Mouse (Mus musculus) embryo, embryonic 11 days (tissue): ENCODE measurements at regions not wholly inside any gene's neighbourhood (a gene's known extent, or its start where the extent isn't known, plus 50 kb on each side); places are given as distances from the start of the nearest gene placed in this dataset.
"Not testable (repeated sequence)": the region's sequence is repeated elsewhere in the genome, so short reads cannot be mapped to it uniquely, and the experiment has no call there.

Experiments
- DNase-seq: peaks from one replicate; pipeline ENCODE4 v3.0.0-alpha.2; 2015

GRCm38 (mm10) chrX:70606349-70606748 lies 129.4 kb upstream of the Tmem185a start:
- no peak for DNase-seq

GRCm38 (mm10) chrX:70582344-70582743 lies 105.4 kb upstream of the Tmem185a start:
- peak; percentile 38 for DNase-seq

GRCm38 (mm10) chrX:70580171-70580570 lies 103.2 kb upstream of the Tmem185a start:
- no peak for DNase-seq

- not testable (repeated sequence) for DNase-seq
These were observed 97.3 kb upstream of the Tmem185a start for GRCm38 (mm10) chrX:70574243-70574642.

GRCm38 (mm10) chrX:70570586-70570985 lies 93.6 kb upstream of the Tmem185a start:
- DNase-seq = not testable (repeated sequence)

GRCm38 (mm10) chrX:70569339-70569979 lies 92.5 kb upstream of the Tmem185a start:
- DNase-seq = not testable (repeated sequence)
